Mouse (Mus musculus): ENCODE data around the gene Tpo. TPM values are rescaled to one million over a fixed set of nuclear protein-coding genes. Genes with fewer than 3 reads are reported as not detected.

The Tpo gene
- polyA plus RNA-seq, 1 experiment, result 0.32 TPM

DNA sequence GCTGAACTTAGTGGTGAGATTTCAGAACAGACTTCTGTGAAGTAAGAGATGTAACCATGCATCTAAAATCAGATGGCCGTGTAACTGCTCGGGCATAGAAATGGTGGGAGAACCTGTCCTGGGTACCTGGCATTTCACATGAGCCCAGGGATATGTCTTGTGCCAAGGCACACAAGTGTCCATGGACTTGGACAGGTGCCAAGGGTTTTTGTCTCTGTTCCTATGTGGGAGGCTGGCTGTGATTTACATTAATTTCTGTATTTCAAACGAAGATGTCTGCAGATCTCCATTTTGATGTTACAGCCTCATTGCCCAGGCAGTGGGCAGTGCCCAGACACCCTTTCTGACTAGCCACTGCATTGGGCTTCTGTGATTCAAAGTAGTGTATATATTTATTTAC lies 115.3 kb downstream of the Tpo start:
- DNase-seq (ENCODE audit: low spot score), result no peak

GRCm38 (mm10) chr12:30015501-30015900 lies 116.9 kb downstream of the Tpo start:
- no peak for DNase-seq (ENCODE audit: low spot score)

GRCm38 (mm10) chr12:30008741-30009140 lies 123.7 kb downstream of the Tpo start:
- DNase-seq (ENCODE audit: low spot score), result no peak

DNA sequence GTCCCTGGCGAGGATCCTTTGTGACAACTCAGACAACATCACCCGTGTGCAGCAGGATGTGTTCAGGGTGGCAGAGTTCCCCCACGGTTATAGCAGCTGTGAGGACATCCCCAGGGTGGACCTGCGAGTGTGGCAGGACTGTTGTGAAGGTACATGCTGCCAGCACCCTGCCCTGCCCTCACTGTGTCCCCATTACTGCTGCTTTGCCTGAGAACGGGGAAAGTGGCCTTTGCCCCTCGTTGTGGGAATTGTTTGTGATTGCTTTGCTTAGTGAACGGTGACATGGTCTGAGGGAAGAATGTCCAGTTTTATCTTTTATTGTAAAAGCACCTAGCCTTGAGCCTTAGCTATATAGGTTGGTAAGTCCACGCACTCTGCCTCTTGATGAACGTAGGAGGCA lies 125.8 kb downstream of the Tpo start:
- no peak for DNase-seq (ENCODE audit: low spot score)

Other genes starting within 250 kb of the Tpo start
- 32.2 and 43.4 TPM in 2 replicates for gene Pxdn, start 195.0 kb downstream of the Tpo start, polyA plus RNA-seq (2012; rRNA removed)
- 64.7 and 68.9 TPM in 2 replicates for gene Sntg2, start 240.8 kb upstream of the Tpo start, polyA plus RNA-seq (2012; rRNA removed)